Mouse (Mus musculus): Measurements from ENCODE around the gene Cfap77.

The Cfap77 gene

GRCm38 (mm10) chr2:29051932-29052331 is 2.9 kb downstream of the Cfap77 start:
- no peak for DNase-seq (ENCODE audit: low spot score)

GRCm38 (mm10) chr2:29046151-29046550 is 8.7 kb downstream of the Cfap77 start:
- DNase-seq (ENCODE audit: low spot score), result peak; percentile 69

GRCm38 (mm10) chr2:29042124-29042523 is 12.7 kb downstream of the Cfap77 start:
- DNase-seq (ENCODE audit: low spot score), result no peak

- no peak for DNase-seq (ENCODE audit: low spot score)
Observed at GRCm38 (mm10) chr2:29041477-29041768, 13.4 kb downstream of the Cfap77 start.

- DNase-seq (ENCODE audit: low spot score), result peak; percentile 41
Observed at GRCm38 (mm10) chr2:29040594-29041476, 14.0 kb downstream of the Cfap77 start.

GRCm38 (mm10) chr2:29039741-29040140 is 15.1 kb downstream of the Cfap77 start:
- DNase-seq (ENCODE audit: low spot score), result no peak

- no peak for DNase-seq (ENCODE audit: low spot score)
Observed at GRCm38 (mm10) chr2:29035698-29036097, 19.2 kb downstream of the Cfap77 start.

GRCm38 (mm10) chr2:29034542-29035475 is 20.1 kb downstream of the Cfap77 start:
- DNase-seq (ENCODE audit: low spot score), result no peak

GRCm38 (mm10) chr2:29031951-29032350 is 22.9 kb downstream of the Cfap77 start:
- no peak for DNase-seq (ENCODE audit: low spot score)

- no peak for DNase-seq (ENCODE audit: low spot score)
Observed at GRCm38 (mm10) chr2:29030048-29030734, 24.7 kb downstream of the Cfap77 start.

- DNase-seq (ENCODE audit: low spot score), result no peak
Observed at GRCm38 (mm10) chr2:29025284-29025683, 29.6 kb downstream of the Cfap77 start.

GRCm38 (mm10) chr2:29023001-29023400 is 31.9 kb downstream of the Cfap77 start:
- DNase-seq (ENCODE audit: low spot score), result no peak

- no peak for DNase-seq (ENCODE audit: low spot score)
Observed at GRCm38 (mm10) chr2:29021025-29021424, 33.8 kb downstream of the Cfap77 start.

GRCm38 (mm10) chr2:29018680-29019079 is 36.2 kb downstream of the Cfap77 start:
- DNase-seq (ENCODE audit: low spot score), result no peak

GRCm38 (mm10) chr2:29016599-29017587 is 38.0 kb downstream of the Cfap77 start:
- DNase-seq (ENCODE audit: low spot score), result peak; percentile 76

- DNase-seq (ENCODE audit: low spot score), result no peak
Observed at GRCm38 (mm10) chr2:29012523-29012922, 42.3 kb downstream of the Cfap77 start.

GRCm38 (mm10) chr2:29007656-29008055 is 47.2 kb downstream of the Cfap77 start:
- no peak for DNase-seq (ENCODE audit: low spot score)

GRCm38 (mm10) chr2:29006455-29007034 is 48.3 kb downstream of the Cfap77 start:
- peak; percentile 15 for DNase-seq (ENCODE audit: low spot score)

- DNase-seq (ENCODE audit: low spot score), result no peak
Observed at GRCm38 (mm10) chr2:29004037-29004436, 50.8 kb downstream of the Cfap77 start.

GRCm38 (mm10) chr2:28998246-28998645 is 56.6 kb downstream of the Cfap77 start:
- no peak for DNase-seq (ENCODE audit: low spot score)

All from retina, embryonic 14.5 days (tissue).